Mouse (Mus musculus): ENCODE measurements at regions not wholly inside any gene's neighbourhood (a gene's known extent, or its start where the extent isn't known, plus 50 kb on each side); places are given as distances from the start of the nearest gene placed in this dataset.
"Not testable (repeated sequence)": the region's sequence is repeated elsewhere in the genome, so short reads cannot be mapped to it uniquely, and the experiment has no call there.

DNA sequence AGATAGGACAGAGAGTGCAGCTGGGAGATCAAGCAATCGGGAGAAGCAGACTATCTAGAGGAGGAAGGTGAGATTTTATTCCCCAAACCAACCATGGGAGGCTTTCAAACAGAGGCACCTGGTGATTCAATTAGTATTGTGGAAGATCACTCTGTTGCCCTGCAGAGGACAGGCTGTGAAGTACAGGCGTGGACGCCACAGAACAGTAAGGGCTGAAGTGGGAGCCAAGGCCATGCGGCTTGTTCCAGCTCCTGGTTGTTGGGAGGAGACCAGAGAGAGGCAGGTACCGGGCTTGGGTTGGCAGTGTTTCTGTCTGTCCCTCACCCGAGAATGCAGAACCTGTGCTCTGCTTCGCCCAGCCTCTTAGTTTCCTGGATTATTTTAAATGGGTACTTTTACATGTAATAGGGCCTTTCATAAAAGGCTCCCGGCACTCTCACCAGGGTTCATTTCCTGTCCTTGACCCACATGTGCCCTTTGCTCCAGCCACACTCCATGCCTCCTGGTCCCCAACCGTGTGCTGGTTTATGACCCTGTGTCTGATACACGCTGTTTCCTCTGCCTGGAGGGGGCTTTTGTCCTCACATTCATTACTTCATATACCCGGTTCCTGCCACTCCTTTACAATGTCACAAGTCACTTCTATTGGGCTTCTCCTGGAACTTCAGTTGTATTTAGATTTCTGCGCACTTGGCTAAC is 58.3 kb downstream of the Vcpkmt start:
- ATAC-seq (replicated peaks; ENCODE audit: low FRiP score, poor library complexity, severe bottlenecking), result no peak

DNA sequence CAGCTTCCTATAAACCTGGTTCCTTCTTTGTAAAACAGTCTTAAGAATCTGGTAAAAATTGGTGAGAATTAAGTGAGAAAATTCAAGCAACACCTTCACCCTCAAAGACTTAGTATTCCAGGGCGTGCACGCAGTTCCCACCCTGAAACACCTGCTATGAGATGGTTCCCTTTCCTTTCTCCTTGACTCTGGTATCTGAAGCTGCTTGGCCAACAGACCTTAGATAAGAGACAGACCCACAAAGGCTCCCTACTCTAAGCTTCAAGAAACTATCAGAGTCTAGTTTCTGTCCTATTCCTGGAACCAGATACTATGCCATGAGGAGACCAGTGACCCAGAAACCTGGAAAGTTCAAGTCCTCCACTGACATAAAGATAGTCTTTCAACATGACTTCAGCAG is 63.0 kb downstream of the Vcpkmt start:
- ATAC-seq (replicated peaks; ENCODE audit: low FRiP score, poor library complexity, severe bottlenecking), result no peak

DNA sequence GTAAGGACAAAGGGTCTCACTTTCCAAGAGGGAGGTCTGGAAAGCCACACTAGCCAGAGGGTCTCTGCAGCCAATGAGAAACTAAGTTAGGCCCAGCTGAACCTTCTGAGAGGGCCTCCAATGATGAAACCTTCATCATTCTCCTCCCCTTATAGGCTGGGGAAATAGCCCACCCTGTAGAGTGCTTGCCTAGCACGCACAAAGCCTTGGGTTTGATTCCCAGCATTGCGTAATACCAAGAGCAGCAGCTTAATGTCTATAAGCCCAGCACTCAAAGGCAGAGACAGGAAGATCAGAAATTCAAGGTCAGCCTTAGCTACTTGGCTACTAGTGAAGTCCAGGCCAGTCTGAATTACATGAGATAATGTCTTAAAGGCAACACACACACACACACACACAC is 63.8 kb downstream of the Vcpkmt start:
- ATAC-seq (replicated peaks; ENCODE audit: low FRiP score, poor library complexity, severe bottlenecking), result no peak

DNA sequence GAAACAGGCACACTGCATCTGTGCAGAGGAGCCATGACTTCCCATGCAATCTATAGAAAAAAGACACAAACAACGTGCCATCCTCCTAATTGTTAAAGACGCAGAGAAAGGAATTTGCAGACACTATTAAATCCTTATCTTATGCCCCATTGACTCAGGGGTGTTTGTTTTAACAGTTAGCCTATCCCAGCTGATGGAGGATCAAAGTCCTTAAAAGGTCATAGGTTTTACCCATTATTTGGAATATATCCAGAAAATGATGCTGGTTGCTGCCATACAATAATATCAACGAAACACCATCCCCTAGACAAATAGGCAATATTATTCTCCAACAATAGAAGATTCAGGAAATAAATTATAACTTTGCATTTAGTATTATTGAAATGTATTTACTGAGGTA is 65.2 kb downstream of the Vcpkmt start:
- ATAC-seq (replicated peaks; ENCODE audit: low FRiP score, poor library complexity, severe bottlenecking), result no peak

DNA sequence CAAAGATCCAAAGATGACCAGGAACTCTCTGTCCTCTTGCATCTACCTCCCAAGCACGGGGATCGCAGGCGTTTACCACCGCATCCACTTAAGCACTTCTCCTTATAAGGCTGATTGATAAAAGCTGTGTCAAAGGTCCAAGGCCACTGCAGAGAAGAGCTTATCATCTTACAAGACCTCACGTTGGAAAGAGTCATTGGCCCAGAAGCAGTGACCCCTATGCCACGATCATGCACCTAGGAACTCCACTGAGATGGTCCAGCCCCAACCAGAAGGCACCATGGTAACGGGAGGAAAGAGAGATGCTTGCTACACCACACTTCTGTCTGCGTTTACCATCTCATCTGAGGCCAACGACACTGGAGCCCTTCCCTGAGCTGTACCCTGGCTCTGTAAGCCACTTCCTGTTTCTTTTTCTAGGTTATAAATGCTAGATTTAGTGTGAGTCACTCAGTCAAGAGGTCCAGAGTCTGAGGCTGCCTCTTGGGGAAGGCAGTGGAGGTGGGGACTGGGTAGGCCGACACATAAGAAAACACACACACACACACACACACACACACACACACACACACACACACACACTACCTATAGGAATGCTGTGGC is 66.4 kb downstream of the Vcpkmt start:
- ATAC-seq (replicated peaks; ENCODE audit: low FRiP score, poor library complexity, severe bottlenecking), result no peak

DNA sequence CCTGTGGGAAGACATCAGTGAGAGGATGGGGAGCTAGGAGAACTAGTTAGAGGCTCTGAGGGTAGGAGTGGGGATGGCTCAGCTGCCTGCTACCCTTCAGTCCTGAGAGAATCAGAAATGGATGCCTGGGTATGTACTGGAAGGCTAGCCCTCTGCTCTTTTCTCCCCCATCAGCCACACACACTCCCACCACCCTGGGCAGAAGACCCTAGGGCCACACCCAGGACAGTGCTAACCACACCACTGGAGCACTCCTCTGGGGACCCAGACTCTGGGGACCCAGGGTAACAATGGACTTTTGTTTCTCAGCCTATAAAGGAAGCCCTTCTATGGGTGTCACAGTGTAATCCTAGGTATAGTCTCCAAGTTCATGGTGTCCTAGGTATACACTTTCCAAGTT is 67.0 kb downstream of the Vcpkmt start:
- no peak for ATAC-seq (replicated peaks; ENCODE audit: low FRiP score, poor library complexity, severe bottlenecking)

DNA sequence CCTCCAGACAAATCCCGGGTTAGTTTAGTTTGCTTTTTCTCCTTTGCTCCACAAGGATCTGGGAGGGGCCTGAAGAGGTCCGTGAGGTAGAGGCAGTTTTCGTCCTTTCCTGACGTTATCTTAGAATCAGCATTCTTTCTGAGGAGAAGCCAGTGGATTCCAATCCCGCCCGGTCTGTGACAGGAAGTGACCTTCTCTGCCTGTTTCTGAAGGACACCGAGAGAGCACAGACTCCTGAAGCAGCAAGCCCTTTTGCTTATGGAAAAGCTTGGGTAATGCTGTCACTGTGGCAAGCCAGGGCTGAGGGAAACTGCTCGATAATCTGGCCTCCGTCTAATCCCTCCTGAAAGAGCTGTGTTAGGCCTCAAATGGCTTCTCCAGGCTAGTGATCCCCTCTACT is 67.7 kb downstream of the Vcpkmt start:
- no peak for ATAC-seq (replicated peaks; ENCODE audit: low FRiP score, poor library complexity, severe bottlenecking)

DNA sequence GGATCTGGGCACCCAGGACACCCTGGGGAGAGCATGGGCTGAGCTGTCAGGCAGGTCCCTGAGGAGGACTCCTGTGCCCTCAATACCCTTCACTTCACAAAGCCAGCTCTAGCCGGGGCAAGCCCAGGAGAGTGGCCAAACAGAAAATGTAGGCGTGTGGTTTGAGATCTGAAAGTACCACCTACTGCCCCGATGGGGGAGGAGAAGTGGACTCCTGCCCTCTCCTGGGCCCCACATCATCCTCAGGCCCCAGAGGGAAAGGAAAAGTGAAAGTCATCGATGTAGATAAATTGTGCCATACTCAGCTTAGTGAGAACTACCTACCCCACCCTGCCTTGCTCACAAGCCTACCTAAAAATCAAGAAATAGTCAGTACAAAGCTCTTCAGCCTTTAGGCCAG is 69.7 kb downstream of the Vcpkmt start:
- ATAC-seq (replicated peaks; ENCODE audit: low FRiP score, poor library complexity, severe bottlenecking), result no peak

DNA sequence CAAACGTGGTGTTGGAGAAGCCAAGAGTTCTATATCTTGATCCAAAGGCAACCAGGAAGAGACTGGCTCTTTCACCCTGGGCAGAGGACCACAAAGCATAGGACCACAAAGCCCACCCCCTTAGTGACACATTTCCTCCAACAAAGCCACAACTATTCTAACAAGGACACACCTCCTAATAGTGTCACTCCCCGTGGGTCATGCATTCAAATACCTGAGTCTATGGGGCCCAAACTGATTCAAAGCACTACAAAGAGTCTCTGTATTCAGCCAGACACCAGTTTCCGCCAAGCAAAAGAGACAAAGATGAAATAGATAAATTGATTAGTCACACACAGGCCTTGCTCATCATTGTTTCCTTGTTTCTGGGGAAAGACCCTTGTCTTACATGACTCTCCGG is 72.1 kb downstream of the Vcpkmt start:
- ATAC-seq (replicated peaks; ENCODE audit: low FRiP score, poor library complexity, severe bottlenecking), result no peak

DNA sequence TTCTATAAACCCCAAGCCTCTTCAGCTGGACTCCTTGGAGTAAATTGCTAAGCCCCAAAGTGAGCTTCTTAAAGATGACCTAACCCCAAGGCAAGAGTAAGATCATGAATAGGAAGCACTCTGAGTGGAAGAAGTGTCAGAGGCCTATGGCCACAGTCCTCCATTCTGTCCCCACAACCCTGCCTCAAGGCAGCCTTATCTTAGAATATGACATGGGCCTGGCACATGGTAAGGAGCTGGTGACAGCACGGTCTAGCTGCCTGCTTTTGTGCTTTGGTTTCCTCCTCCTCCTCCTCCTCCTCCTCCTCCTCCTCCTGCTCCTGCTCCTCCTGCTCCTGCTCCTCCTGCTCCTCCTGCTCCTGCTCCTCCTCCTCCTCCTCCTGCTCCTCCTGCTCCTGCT is 73.6 kb downstream of the Vcpkmt start:
- not testable (repeated sequence) for ATAC-seq (replicated peaks; ENCODE audit: low FRiP score, poor library complexity, severe bottlenecking)

DNA sequence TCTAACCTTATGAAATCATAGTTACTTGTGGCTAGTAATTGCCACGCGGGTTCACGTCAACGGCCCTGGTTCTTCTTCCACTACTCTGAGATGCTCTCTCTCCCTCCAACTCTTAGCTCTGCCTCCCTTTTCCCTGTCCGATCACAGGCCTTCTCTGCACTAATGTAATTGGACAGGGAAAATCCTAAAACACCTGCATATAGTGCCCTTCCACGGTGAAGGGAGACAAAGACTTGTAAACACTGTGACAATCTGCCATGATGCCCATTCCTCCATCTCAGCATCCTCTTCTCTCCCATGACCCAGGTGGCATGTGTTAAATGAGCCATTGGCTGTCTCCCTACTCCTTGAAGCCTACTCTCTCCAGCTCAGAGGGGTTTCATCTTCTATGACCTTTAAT is 74.9 kb downstream of the Vcpkmt start:
- no peak for ATAC-seq (replicated peaks; ENCODE audit: low FRiP score, poor library complexity, severe bottlenecking)

DNA sequence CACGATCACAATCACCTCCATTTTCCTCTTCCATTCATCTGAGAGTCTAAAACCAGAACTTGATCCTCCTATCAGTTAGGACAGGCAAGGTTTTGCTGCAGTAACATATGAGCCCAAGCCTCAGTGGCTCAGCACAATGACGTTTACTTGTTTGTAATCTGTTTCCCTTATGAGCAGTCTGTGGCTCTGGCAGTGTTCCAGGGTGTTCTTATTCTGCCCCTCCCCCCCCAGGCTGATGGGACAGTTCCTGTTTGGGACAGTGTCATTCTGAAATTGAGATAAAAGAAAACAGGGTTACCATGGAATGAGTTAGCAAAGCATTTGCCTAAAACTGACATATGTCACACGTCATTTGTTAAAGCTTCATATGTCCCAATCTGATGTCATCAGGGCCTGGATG is 75.5 kb downstream of the Vcpkmt start:
- no peak for ATAC-seq (replicated peaks; ENCODE audit: low FRiP score, poor library complexity, severe bottlenecking)

DNA sequence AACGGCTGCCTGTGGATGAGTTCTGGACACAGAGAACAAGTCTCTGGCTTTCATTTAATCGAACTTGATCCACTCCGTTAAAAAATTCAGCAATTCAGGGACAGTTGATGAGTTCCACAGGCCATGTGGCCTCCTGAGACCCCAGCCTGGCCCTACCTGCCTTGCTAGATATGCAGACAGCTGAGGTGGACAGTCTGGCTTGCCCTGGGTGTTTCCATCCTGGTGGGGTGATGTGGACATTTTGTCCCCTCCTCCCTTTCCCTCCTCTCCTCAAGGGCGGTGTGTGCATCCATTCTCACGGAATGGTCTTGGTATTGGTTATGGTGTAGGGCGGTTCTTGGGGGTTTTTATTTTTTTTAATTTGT is 80.1 kb downstream of the Vcpkmt start:
- ATAC-seq (replicated peaks; ENCODE audit: low FRiP score, poor library complexity, severe bottlenecking), result no peak

DNA sequence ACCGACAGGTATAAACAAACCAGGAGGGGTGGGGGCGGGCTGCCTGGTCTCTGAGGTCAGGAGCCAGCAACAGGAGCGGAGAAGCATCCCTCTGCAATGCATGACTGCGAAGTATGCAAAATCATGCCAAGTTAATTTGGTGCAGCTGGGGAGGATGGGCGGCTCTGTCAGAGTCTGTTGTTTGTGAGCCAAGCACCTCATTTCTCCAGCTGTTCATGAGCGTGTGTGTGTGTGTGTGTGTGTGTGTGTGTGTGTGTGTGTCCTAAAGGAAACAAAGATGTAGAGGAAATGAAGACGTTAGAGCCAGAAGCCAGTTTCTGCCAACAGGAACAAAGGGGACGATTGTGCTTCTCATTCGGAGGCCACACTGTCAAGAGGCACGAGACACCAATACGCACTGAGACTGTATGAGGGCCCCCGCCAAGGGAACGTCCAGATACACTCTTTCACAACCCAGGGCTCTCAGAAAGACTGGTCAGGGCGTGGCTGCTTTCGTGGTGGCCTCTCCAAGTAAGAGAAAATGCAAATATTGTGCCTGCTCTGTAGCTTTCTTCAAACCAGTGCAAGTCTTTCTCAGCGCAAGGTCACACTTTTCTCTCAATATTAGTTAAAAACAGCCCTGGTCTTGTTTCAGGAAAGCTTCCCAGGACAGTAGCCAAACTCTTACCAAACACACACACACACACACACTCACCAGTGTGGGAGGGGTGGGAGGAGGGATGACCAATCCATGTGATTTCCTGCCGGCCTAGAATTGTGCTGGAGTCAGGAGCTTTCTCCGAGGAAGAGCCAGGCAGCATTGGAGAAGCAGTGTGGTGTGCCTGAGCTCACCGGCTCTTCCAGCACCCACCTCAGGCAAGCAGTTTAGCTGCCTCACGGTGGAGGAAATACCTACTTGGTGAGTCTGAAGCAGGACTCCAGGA is 80.8 kb downstream of the Vcpkmt start:
- ATAC-seq (replicated peaks; ENCODE audit: low FRiP score, poor library complexity, severe bottlenecking), result no peak

DNA sequence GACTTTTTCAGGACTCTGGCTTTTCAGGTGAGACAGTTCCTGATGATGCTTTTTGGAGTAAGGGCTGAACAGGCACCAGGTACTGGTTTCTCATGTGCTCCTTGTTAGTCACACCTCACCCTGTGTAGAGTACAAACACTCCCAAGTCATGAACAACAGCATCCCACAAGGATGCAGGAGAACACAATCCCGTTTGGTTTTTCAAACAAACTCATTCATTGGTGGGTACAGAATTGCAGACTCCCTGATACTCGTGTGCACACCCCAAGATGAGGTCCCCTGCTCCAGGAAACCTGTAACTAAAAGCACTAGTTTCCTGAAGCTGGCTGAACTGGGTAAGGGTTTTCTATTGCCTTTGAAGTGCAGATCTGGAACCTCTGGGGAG is 81.5 kb downstream of the Vcpkmt start:
- ATAC-seq (replicated peaks; ENCODE audit: low FRiP score, poor library complexity, severe bottlenecking), result no peak

DNA sequence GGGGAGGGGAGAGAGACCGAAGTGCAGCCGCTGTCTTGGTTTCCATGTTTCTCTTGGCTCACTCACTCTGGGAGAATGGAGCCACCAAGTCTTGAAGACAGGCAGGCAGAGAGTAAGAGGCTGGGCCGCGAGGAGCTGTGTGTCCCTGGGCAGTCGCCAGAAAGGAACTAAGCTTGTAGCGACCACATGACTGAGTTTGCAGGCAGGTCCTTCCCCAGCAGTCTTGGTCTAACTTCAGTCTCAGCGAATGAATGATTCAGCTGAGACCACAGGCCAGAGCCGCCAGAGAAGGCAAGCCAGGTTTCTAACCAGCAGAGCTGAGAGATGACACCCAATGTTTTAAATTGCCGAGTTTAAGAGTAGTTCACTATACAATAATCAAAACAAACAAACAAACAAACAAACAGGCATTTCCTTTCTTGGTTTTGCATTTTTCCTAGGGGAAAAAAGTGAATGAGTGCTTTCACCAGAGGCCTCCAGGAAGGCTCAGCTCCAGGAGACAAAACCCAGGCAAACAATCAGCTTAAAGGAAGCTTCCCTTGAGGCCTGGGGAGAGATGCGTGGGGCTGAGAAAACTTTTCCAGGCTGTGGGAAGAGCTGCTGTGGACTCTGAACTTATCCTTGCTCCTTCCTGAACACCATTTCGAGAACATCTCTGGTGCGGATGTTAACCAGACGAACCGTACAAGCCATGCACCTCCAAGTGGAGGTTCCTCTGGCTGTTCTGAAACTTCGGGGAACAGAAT is 82.1 kb downstream of the Vcpkmt start:
- no peak for ATAC-seq (replicated peaks; ENCODE audit: low FRiP score, poor library complexity, severe bottlenecking)

DNA sequence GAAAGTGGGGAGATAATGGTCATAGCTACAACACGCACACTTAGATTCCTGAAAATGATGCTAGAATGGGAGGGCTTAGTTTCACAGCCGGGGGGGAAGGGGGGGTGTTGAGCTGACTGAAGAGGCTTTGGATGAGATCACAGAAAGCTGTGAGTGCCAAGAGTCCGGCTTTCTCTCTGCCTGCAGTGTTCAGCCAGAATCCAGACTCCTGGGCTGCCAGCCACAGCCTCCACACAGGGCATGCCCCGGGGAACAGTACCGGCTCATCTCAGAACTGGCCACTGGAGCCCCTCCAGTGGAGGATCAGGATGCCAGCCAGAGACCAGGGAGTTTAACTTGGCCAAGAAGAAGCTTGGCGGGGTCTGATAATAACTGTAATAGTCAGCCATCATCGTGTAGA is 85.7 kb downstream of the Vcpkmt start:
- no peak for ATAC-seq (replicated peaks; ENCODE audit: low FRiP score, poor library complexity, severe bottlenecking)

DNA sequence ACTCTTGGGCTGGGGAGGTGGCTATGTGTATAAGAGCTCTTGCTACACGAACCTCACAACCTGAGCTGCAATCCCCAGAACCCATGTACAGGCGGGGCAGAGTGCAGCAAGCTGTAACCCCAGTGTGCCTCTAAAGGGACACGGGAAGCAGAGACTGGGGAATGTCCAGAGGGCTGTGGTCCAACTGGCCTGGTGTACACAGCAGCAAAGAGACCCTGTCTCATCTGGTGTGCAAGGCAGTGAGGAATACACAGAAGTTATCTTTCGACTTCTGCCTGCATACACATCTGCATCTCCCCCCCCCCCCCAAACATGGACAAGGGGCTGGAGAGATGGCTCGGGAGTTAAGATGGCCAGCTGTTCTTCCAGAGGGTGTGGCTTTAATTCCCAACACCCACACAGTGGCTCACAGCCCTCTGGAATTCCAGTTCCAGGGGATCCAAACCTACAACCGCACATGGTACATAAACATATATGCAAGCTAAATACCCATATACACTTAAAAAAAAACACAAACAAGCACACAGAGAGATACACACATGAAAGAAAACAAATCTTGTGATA is 86.4 kb downstream of the Vcpkmt start:
- ATAC-seq (replicated peaks; ENCODE audit: low FRiP score, poor library complexity, severe bottlenecking), result no peak

DNA sequence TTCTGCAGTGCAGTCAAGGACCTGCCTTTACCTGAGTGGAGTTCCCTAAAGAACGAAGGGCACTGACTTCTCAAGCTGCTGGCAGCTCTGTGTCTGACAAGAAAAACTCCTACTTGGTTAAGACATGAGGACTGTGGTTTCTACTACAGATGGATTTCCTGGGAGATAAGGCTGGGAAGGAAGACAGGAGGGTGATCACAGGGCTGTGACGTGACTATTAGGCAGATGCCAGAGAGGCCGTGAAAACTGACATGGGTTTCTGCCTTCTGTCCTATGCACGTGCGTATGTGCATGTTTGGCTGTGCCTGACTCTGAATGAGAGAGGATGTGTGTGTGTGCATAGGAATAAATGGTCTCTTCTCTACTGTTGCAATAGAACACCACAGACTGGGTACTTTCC is 87.1 kb downstream of the Vcpkmt start:
- no peak for ATAC-seq (replicated peaks; ENCODE audit: low FRiP score, poor library complexity, severe bottlenecking)

DNA sequence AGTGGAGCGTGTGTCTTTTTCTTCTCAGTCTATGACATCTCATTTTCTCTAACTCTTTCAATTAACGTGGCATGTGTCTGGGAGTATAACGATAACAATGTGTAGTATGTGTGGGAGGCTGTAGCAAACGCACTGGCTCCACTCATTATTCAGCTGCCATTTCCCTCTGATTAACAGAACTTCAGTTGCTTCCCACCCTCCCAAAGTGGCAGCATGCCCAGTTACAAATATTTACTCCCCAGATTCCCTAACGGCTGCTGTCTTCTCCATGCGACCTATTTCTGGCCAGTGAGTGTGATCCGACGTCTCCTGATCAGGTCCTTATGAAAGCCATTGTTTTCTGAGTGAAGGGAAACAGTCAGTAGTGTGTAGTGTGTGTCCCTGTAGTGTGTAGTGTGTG is 88.2 kb downstream of the Vcpkmt start:
- no peak for ATAC-seq (replicated peaks; ENCODE audit: low FRiP score, poor library complexity, severe bottlenecking)

All from erythroid progenitor cell, adult 5-6 weeks (primary cell).